Mouse (Mus musculus) ovary, adult 18-20 months (tissue): ENCODE measurements around the gene Dap3.
"Not testable (repeated sequence)": the region's sequence is repeated elsewhere in the genome, so short reads cannot be mapped to it uniquely, and the experiment has no call there.

Experiments
- DNase-seq: peaks from one replicate; pipeline ENCODE4 v3.0.0; 2022; ENCODE audit warnings: low spot score, mixed read lengths

The Dap3 gene

DNA sequence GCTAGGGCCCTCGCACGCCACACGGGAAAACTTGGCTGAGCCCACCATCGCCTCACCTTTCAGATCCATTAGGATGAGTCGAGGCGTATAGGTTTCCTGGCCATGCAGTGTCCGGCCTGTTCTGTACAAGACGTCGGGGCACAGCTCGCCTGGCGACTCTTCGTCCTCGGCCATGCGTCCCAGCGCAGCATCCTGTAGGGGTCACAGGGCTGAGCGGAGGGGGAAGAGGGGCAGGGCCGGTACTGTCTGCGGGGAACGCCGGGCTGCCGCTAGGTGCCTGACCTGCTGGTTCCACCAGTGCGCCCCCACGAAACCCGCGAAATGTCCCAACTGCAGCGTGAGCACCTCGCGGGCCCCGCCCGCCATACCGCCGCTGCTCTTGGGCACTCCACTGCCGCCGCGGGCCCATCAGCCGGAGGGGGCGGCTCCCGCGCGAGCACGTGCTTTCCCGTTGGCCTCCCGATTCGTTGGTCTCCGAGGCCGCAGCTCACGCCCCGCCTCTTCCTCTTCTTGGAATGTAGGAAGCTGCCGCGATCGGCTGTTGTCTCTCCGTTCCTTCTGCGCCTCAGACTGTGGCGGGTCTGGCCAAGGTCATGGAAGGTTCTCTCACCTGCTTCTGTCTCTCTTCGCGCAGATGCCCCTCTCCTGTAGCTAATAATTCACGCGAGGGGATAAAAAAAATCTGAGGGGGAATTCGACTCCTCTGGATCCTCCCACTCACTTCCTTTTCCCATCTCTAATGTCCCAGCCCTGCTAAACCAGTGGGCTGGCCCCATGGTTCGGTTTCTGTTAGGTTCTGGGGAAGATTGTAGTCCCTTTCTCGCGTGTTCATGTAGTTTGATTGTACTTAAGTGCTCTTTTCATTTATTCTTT, 37.2 kb downstream of the Dap3 start, which contains the start of gene Msto1:
TSS of gene Msto1 (minus strand) at position 489 of the 873 bp plus-strand sequence.
- peak; percentile 89 for DNase-seq

GRCm38 (mm10) chr3:88912585-88912984, 38.4 kb downstream of the Dap3 start:
- DNase-seq: no peak

DNA sequence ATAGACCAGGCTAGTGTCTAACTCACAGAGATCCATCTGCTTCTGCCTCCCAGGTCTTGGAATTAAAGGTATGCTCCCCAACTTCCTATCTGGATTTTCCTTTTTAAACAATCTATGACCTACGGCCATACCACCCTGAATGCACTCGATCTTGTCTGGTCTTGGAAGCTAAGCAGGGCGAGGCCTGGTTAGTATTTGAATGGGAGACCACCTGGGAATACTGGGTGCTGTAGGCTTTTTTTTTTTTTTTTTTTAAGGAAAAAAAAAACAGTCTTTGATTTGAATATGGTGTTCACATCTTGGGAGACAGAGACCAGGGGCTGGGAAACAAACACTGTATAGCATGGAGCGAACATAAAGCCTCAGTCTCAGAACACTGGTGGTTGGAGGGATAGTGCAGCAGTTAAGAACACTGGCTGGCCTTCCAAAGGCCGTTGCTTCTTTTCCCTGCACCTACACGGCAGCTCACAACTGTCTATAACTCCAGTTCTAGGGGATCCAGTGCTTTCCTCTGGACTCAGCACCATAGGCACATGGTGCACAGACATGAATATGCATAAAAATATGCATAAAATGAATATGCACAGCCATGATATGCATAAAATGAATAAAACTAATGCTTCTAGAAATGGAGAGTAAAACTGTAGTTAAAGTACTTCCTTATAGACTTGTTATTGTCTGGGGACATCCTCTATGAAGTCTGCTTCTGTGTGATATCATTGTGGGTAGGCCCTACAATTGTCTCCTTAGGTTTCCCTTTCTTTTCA, 44.4 kb downstream of the Dap3 start:
- no peak for DNase-seq

DNA sequence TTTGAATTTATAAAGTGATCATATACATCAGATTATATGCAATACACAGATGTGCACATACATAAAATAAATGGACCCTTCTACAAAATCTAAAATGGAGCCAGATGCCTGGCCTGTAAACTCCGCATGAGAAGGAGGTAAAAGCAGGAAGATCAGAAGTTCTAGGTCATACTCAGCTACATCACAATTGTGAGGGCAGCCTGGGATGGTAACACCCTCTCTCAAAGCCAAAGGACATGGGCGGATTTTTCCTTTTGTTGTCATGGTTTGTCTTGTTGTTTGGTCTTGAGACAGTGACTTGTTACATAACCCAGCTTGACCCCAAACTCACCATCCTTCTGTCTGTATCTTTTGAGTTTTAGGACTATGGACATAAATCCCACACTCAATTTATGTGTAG, 45.2 kb downstream of the Dap3 start:
- no peak for DNase-seq

DNA sequence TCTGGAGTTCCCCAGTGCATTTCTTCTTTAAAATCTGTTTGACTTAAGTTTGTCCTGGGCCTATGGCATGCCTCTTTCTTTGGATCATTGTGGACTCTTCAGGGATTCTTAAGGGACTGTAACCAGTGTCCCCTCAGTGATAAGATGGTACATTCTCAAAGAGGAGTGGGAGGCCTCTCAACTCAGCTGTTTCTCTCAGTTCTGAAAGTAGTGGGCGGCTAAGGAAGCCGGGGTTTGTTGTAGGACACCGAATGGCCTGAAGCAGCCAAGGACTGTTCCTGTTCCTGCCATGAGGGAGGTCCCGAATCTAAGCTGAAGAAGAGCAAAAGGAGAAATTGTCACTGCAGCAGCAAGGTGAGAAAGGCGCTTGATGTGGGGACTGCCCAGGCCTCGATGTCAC, 45.8 kb downstream of the Dap3 start:
- no peak for DNase-seq

- DNase-seq: no peak
Observed at GRCm38 (mm10) chr3:88904803-88905202, 46.2 kb downstream of the Dap3 start.

DNA sequence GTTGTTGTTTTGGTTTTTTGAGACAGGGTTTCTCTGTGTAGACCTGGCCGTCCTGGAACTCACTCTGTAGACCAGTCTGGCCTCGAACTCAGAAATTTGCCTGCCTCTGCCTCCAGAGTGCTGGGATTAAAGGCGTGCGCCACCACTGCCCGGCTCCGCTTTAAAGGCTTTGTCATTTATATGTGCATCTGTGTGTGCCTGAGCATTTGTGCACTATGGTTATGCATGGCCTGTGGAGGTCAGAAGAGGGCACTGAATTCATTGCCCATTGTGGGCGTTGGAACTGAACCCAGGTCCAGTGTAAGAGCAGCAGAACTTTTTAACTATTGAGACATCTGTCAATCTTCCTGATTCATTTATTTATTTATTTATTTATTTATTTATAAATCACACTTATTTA, 58.0 kb downstream of the Dap3 start:
- not testable (repeated sequence) for DNase-seq

GRCm38 (mm10) chr3:88882536-88882935, 68.4 kb downstream of the Dap3 start:
- DNase-seq: not testable (repeated sequence)
